Mouse (Mus musculus) brain, embryonic 14.5 days (tissue): ENCODE data around the gene Sirt6.

Source experiments
- CTCF ChIP-seq: fragments of 200-500 bp; IDR thresholded peaks from 2 replicates; pipeline ENCODE4 v1.5.1; 2012; ENCODE audit warnings: inconsistent platforms, mild to moderate bottlenecking, moderate library complexity, borderline replicate concordance; ENCODE audit not compliant: insufficient read depth, insufficient read length; ENCODE audit errors: extremely low read depth
- POLR2A ChIP-seq: fragments of 200-500 bp; IDR thresholded peaks from 2 replicates; pipeline ENCODE4 v1.6.1; 2012; ENCODE audit warnings: mild to moderate bottlenecking, inconsistent platforms, borderline replicate concordance; ENCODE audit not compliant: poor library complexity, insufficient read depth, insufficient read length, severe bottlenecking; ENCODE audit errors: extremely low read depth

GRCm38 (mm10) chr10:81598871-81599270 is 28.7 kb downstream of the Sirt6 start:
- TF ChIP-seq POLR2A (no peak), CTCF (no peak)
